Mouse (Mus musculus): ENCODE data around the gene Lenep. TPM values are rescaled to one million over a fixed set of nuclear protein-coding genes. Genes with fewer than 3 reads are reported as not detected.
A peak's percentile ranks its signal among the peaks of the same experiment; 100 is the strongest.

Gene Lenep
- total RNA-seq, 2 experiments from 2014 or later = 3.7 to 5.0 TPM

GRCm38 (mm10) chr3:89394006-89394893 lies 8.3 kb downstream of the Lenep start, which contains the start of gene Zbtb7b:
Zbtb7b (minus strand) TSS chr3:89394776.
- peak in 1 of 2 experiments; percentile 41 for DNase-seq (ENCODE audit: extremely low spot score in 1 of 2, low spot score in 1 of 2)

- peak; percentile 73 to 85 for DNase-seq (ENCODE audit: extremely low spot score in 1 of 2, low spot score in 1 of 2)
Measured at GRCm38 (mm10) chr3:89393605-89394004, 9.0 kb downstream of the Lenep start.

- no peak for DNase-seq (ENCODE audit: extremely low spot score in 1 of 2, low spot score in 1 of 2)
Measured at GRCm38 (mm10) chr3:89392871-89393311, 9.7 kb downstream of the Lenep start.

- DNase-seq (ENCODE audit: extremely low spot score in 1 of 2, low spot score in 1 of 2) = no peak
Measured at GRCm38 (mm10) chr3:89391663-89392511, 10.7 kb downstream of the Lenep start.

GRCm38 (mm10) chr3:89390699-89391662 lies 11.6 kb downstream of the Lenep start:
- no peak for DNase-seq (ENCODE audit: extremely low spot score in 1 of 2, low spot score in 1 of 2)

- no peak for DNase-seq (ENCODE audit: extremely low spot score in 1 of 2, low spot score in 1 of 2)
Measured at GRCm38 (mm10) chr3:89390111-89390515, 12.5 kb downstream of the Lenep start.

- DNase-seq (ENCODE audit: extremely low spot score in 1 of 2, low spot score in 1 of 2) = no peak
Measured at GRCm38 (mm10) chr3:89388901-89389740, 13.5 kb downstream of the Lenep start.

GRCm38 (mm10) chr3:89388134-89388881 lies 14.3 kb downstream of the Lenep start:
- peak in 1 of 2 experiments; percentile 41 for DNase-seq (ENCODE audit: extremely low spot score in 1 of 2, low spot score in 1 of 2)

GRCm38 (mm10) chr3:89387632-89388031 lies 15.0 kb downstream of the Lenep start:
- no peak for DNase-seq (ENCODE audit: extremely low spot score in 1 of 2, low spot score in 1 of 2)

GRCm38 (mm10) chr3:89386438-89387420 lies 15.9 kb downstream of the Lenep start:
- DNase-seq (ENCODE audit: extremely low spot score in 1 of 2, low spot score in 1 of 2) = no peak

GRCm38 (mm10) chr3:89385451-89385850 lies 17.1 kb downstream of the Lenep start:
- DNase-seq (ENCODE audit: extremely low spot score in 1 of 2, low spot score in 1 of 2) = no peak

GRCm38 (mm10) chr3:89384331-89385076 lies 18.1 kb downstream of the Lenep start:
- no peak for DNase-seq (ENCODE audit: extremely low spot score in 1 of 2, low spot score in 1 of 2)

GRCm38 (mm10) chr3:89383651-89384255 lies 18.8 kb downstream of the Lenep start:
- no peak for DNase-seq (ENCODE audit: extremely low spot score in 1 of 2, low spot score in 1 of 2)

GRCm38 (mm10) chr3:89382950-89383349 lies 19.6 kb downstream of the Lenep start:
- no peak for DNase-seq (ENCODE audit: extremely low spot score in 1 of 2, low spot score in 1 of 2)

GRCm38 (mm10) chr3:89382033-89382882 lies 20.3 kb downstream of the Lenep start:
- DNase-seq (ENCODE audit: extremely low spot score in 1 of 2, low spot score in 1 of 2) = no peak

Measured in layer of hippocampus, postnatal 25 days (tissue).